Mouse (Mus musculus): ENCODE measurements around the gene Cabp2. TPM values are rescaled to one million over a fixed set of nuclear protein-coding genes. Genes with fewer than 3 reads are reported as not detected.

The Cabp2 gene
- polyA plus RNA-seq, 1 experiment from 2014 or later: not detected

DNA sequence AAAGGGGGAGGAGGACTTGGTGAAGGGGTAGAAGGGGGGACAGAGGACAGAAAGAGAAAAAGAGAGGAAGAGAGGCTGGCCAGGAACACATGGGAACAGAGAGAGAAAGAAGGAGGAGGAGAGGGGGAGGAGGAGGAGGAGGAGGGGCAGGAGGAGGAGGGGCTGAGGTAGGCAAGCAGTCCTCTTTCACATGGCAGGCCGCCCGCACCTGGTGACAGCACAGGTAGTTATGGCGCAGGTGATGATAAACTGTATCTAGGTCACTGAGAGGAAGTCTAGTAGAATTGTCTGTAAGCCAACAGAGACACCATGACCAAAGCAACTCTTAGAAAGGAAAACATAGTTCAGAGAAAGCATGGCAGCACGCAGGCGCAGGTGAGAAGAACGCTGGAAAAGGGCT, 10.0 kb upstream of the Cabp2 start:
- H3K4me1 ChIP-seq (replicated peaks; ENCODE audit: control insufficient read depth, insufficient read depth): no peaks in the 10 kb centered on the region
- ATAC-seq (ENCODE audit: low FRiP score, low TSS enrichment) (no peak), DNase-seq (ENCODE audit: low spot score) (no peak)
- no peaks in the 10 kb centered on the region for H3K36me3 ChIP-seq (ENCODE audit: control insufficient read depth, insufficient read depth, low read length)
- no peak overlapping the region for H3K4me2 ChIP-seq (replicated peaks; ENCODE audit: low read depth)
- H3K9ac ChIP-seq (ENCODE audit: low read length): no peak overlapping the region
- no peak overlapping the region for H3K27ac ChIP-seq (replicated peaks)
- TF ChIP-seq CTCF (IDR thresholded peaks at IDR 0.05; ENCODE audit: low read depth) (no peak), EP300 (optimal IDR thresholded peaks at IDR 0.05) (no peak)
- no peak overlapping the region for H3K4me3 ChIP-seq (ENCODE audit: low read depth, low read length)
- WGBS: 95% methylated on average over 6 of the region's 6 CpGs
- H3K9me3 ChIP-seq (ENCODE audit: control insufficient read depth, low read length): no peaks in the 10 kb centered on the region
- H3K27me3 ChIP-seq (ENCODE audit: control insufficient read depth, insufficient read depth, low read length): no peaks in the 10 kb centered on the region

DNA sequence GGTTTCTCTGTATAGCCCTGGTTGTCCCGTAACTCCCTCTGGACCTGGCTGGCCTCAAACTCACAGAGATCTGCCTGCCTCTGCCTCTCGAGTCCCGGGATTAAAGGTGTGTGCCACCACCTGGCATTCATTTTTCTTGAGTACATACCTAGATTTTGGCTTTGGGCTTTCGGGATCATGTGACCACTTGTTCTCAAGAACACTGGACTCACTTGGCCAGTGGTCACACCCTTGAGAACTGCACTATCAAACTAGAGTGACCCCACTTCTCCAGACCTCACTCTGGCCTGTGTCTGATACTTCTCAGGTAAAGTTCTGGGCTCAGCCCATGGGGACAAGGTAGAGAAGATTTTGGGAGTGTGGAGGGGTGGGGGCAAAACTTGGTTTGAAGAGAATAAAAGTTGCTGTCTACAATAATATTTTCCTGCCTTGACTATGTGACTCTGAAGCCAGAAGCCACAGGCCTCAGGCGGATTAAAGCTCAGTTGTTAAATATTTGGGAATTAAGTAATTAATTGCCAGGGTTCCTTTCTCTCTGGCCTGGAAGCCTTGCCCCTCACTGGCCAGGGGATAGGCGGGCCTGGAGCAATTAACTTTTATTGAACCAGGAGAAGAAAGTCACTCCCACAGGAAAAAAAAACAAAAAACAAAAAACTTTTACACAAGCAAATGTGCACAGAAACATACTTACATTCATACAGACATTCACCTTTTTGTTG, 8.5 kb upstream of the Cabp2 start:
- no peak overlapping the region for H3K9ac ChIP-seq (ENCODE audit: low read length)
- no peaks in the 10 kb centered on the region for H3K9me3 ChIP-seq (ENCODE audit: control insufficient read depth, low read length)
- H3K36me3 ChIP-seq (ENCODE audit: control insufficient read depth, insufficient read depth, low read length): no peaks in the 10 kb centered on the region
- H3K4me2 ChIP-seq (replicated peaks; ENCODE audit: low read depth): no peak overlapping the region
- DNase-seq (ENCODE audit: low spot score) (no peak), ATAC-seq (ENCODE audit: low FRiP score, low TSS enrichment) (no peak)
- WGBS: 84% methylated on average over 6 of the region's 6 CpGs
- no peak overlapping the region for H3K27ac ChIP-seq (replicated peaks)
- TF ChIP-seq CTCF (IDR thresholded peaks at IDR 0.05; ENCODE audit: low read depth) (no peak), EP300 (optimal IDR thresholded peaks at IDR 0.05) (no peak)
- no peaks in the 10 kb centered on the region for H3K27me3 ChIP-seq (ENCODE audit: control insufficient read depth, insufficient read depth, low read length)
- H3K4me3 ChIP-seq (ENCODE audit: low read depth, low read length): no peak overlapping the region
- H3K4me1 ChIP-seq (replicated peaks; ENCODE audit: control insufficient read depth, insufficient read depth): no peaks in the 10 kb centered on the region

DNA sequence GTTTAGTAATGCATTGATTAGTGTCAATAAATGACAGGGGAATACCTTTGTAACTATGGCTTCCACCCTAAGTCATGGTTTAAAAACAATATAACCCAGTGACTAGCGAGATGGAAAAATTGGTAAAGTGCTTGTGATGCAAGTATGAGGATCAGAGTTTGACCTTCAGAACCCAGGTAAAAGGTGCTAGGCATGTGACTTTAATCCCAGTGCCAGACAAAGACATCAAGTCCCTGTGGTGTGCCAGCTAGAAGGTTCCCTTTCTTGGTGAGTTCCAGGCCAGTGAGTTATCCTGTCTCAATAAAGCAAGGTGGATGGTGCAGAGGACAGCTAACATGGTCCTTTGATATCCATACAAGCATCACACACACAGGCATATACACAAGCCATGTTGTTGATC, 5.8 kb upstream of the Cabp2 start:
- 89% methylated on average over 1 of the region's 1 CpGs for whole genome bisulfite sequencing
- no peaks in the 10 kb centered on the region for H3K27me3 ChIP-seq (ENCODE audit: control insufficient read depth, insufficient read depth, low read length)
- no peaks in the 10 kb centered on the region for H3K4me1 ChIP-seq (replicated peaks; ENCODE audit: control insufficient read depth, insufficient read depth)
- DNase-seq (ENCODE audit: low spot score) (no peak), ATAC-seq (ENCODE audit: low FRiP score, low TSS enrichment) (no peak)
- no peak overlapping the region for H3K4me2 ChIP-seq (replicated peaks; ENCODE audit: low read depth)
- no peaks in the 10 kb centered on the region for H3K9me3 ChIP-seq (ENCODE audit: control insufficient read depth, low read length)
- no peak overlapping the region for H3K4me3 ChIP-seq (ENCODE audit: low read depth, low read length)
- TF ChIP-seq CTCF (IDR thresholded peaks at IDR 0.05; ENCODE audit: low read depth): no peak
- TF ChIP-seq EP300 (optimal IDR thresholded peaks at IDR 0.05): no peak
- H3K9ac ChIP-seq (ENCODE audit: low read length): no peak overlapping the region
- H3K27ac ChIP-seq (replicated peaks): no peak overlapping the region
- H3K36me3 ChIP-seq (ENCODE audit: control insufficient read depth, insufficient read depth, low read length): no peaks in the 10 kb centered on the region

DNA sequence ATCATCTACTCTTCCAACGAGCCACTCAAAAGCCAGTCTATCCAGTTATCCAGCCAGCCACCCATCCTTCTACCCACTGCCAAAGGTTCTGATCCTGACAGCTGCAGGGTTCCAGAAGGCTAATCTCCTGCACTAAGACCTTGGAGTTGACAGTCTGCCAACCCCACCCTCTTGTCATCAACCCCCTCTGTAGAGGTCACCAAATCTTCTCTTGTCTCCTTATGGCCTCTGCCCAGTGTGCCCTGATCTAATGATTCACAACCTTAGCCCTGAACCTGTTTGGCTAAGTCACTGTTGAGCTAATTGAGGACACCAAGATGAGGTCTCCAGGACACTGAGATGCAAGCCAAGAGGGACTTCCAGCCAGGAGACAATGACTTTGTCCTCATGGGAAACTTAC, 1.8 kb upstream of the Cabp2 start:
- H3K9ac ChIP-seq (ENCODE audit: low read length): no peak overlapping the region
- no peak for DNase-seq (ENCODE audit: low spot score)
- H3K36me3 ChIP-seq (ENCODE audit: control insufficient read depth, insufficient read depth, low read length): no peaks in the 10 kb centered on the region
- H3K4me2 ChIP-seq (replicated peaks; ENCODE audit: low read depth): no peak overlapping the region
- WGBS: 62% methylated on average over 1 of the region's 1 CpGs
- H3K27ac ChIP-seq (replicated peaks): no peak overlapping the region
- H3K4me1 ChIP-seq (replicated peaks; ENCODE audit: control insufficient read depth, insufficient read depth): no peaks in the 10 kb centered on the region
- H3K4me3 ChIP-seq (ENCODE audit: low read depth, low read length): no peak overlapping the region
- H3K9me3 ChIP-seq (ENCODE audit: control insufficient read depth, low read length): no peaks in the 10 kb centered on the region
- no peak for TF ChIP-seq CTCF (IDR thresholded peaks at IDR 0.05; ENCODE audit: low read depth)
- no peak for TF ChIP-seq EP300 (optimal IDR thresholded peaks at IDR 0.05)
- H3K27me3 ChIP-seq (ENCODE audit: control insufficient read depth, insufficient read depth, low read length): no peaks in the 10 kb centered on the region
- ATAC-seq (ENCODE audit: low FRiP score, low TSS enrichment): no peak

DNA sequence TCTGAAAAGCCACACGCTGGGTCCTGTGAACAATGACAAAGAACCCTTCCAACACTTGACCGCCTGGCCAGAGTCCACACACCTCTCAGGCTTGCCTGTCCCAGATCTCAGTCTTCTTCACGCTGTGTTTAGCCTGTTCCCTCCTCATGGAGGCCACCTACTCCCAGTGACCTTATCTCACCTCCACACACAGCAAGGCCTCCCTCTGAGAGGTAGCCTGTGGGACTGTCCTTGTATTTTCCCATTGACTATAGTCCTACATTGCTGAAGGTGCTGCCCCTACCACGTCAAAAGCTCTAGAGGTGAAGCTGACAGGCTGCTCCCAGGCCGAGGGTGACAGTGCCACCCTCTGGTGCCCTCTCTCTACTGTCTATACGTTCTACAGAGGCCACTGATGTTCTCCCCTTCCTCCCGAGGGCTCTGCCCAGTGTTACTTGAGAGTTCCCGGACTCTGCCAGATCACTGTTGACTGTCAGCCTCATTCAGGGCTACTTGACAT, 818 bp upstream of the Cabp2 start:
- H3K4me2 ChIP-seq (replicated peaks; ENCODE audit: low read depth): no peak overlapping the region
- no peaks in the 10 kb centered on the region for H3K36me3 ChIP-seq (ENCODE audit: control insufficient read depth, insufficient read depth, low read length)
- H3K27me3 ChIP-seq (ENCODE audit: control insufficient read depth, insufficient read depth, low read length): no peaks in the 10 kb centered on the region
- H3K4me3 ChIP-seq (ENCODE audit: low read depth, low read length): no peak overlapping the region
- no peaks in the 10 kb centered on the region for H3K4me1 ChIP-seq (replicated peaks; ENCODE audit: control insufficient read depth, insufficient read depth)
- no peak overlapping the region for H3K27ac ChIP-seq (replicated peaks)
- H3K9ac ChIP-seq (ENCODE audit: low read length): no peak overlapping the region
- DNase-seq (ENCODE audit: low spot score): no peak
- 58% methylated on average over 8 of the region's 8 CpGs for WGBS
- no peaks in the 10 kb centered on the region for H3K9me3 ChIP-seq (ENCODE audit: control insufficient read depth, low read length)
- TF ChIP-seq EP300 (optimal IDR thresholded peaks at IDR 0.05) (no peak), CTCF (IDR thresholded peaks at IDR 0.05; ENCODE audit: low read depth) (peak; percentile 49)
- ATAC-seq (ENCODE audit: low FRiP score, low TSS enrichment): no peak

DNA sequence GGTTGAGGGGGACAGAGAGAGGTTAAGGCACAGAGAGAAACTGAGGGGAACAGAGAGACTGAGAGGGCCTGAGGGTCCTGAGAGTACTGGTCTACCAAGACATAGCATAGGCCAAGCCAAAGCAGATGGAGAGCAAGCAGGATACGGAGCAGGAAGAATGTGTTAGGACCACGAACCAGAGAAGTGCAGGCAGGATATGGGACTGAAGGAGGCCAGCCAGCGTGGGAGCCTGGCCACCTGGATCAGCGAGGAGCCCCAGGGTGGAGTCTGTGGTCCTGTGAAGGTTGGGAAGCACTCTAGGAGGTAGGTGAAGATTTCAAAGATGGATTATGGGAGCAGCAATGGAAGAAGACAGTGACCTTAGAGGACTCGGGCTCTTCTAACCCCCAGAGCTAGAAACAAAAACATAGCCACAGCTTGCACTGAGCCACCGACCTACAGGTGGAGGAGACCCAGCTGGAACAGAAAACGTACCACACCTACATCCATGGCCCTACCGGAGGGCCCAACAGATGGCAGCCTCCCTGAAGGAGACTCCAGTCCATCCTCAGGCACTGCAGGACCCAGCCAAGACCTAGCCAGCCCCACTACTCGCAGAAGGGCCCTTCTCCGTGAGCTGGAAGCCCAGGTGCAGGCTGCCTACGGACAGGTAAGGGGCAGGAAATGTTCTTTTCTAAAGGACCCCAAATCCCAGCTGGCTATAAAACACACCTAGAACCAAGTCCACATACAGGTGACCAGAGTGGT, 1.0 kb downstream of the Cabp2 start:
- Histone ChIP-seq H3K9me3 (ENCODE audit: control insufficient read depth, low read length) (no peaks in the 10 kb centered on the region), H3K9ac (ENCODE audit: low read length) (no peak overlapping the region), H3K4me2 (replicated peaks; ENCODE audit: low read depth) (no peak overlapping the region), H3K27ac (replicated peaks) (no peak overlapping the region), H3K4me3 (ENCODE audit: low read depth, low read length) (no peak overlapping the region), H3K27me3 (ENCODE audit: control insufficient read depth, insufficient read depth, low read length) (no peaks in the 10 kb centered on the region), H3K36me3 (ENCODE audit: control insufficient read depth, insufficient read depth, low read length) (no peaks in the 10 kb centered on the region), H3K4me1 (replicated peaks; ENCODE audit: control insufficient read depth, insufficient read depth) (no peaks in the 10 kb centered on the region)
- TF ChIP-seq CTCF (IDR thresholded peaks at IDR 0.05; ENCODE audit: low read depth) (no peak), EP300 (optimal IDR thresholded peaks at IDR 0.05) (no peak)
- DNase-seq (ENCODE audit: low spot score) (no peak), ATAC-seq (ENCODE audit: low FRiP score, low TSS enrichment) (no peak)
- 84% methylated on average over 11 of the region's 11 CpGs for WGBS
